In the genomic region with DNA sequence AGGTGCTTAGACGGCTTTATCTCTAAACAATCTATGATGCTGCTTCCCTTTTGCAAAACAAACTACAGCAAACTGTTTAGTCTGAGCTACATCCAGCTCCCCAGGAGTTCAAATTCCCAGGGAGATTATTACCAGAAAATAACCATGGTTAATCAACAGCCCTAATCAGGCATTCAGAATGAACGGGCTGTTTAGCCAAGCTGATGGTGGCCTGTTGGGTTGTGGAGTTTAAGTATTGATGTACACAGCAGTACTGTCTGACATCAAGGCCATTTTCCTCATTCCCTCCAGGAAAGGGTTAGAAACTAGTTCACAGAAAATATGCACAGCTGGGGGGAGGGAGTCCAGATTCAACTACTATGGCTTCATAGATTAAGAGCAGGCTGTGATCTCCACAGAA, we compare ENCODE assay signal across 21 mouse cellular contexts. TPM values are rescaled to one million over a fixed set of nuclear protein-coding genes. Genes with fewer than 3 reads are reported as not detected.
DNase-seq lines count a peak whose midpoint lies in the region; ATAC-seq and TF ChIP-seq lines count a peak whose summit lies in the region.
"Had no signal": no experiment of that assay in that cellular context is flagged by ENCODE, and none has a peak within 500 bp of the region (broad histone marks: within the 10 kb centered on the region; RNA-seq: fewer than 3 reads in every experiment).

No protein-coding gene starts in this region.

- WGBS in kidney, embryonic 14.5 days, result 61% methylated on average over 2 of the region's 2 CpGs
- 41% methylated on average over 2 of the region's 2 CpGs for WGBS in neural tube, embryonic 15.5 days
- 52% methylated on average over 2 of the region's 2 CpGs for WGBS in kidney, postnatal 0 days

- no peaks in the 10 kb centered on the region for H3K9me3 ChIP-seq in kidney, embryonic 14.5 days (ENCODE audit: control insufficient read depth, low read length)
- no peaks in the 10 kb centered on the region for H3K9me3 ChIP-seq in neural tube, embryonic 15.5 days (replicated peaks)
- no peaks in the 10 kb centered on the region for H3K9me3 ChIP-seq in kidney, postnatal 0 days (replicated peaks; ENCODE audit: low read length)
- H3K9me3 ChIP-seq: embryonic facial prominence, embryonic 12.5 days; heart, embryonic 12.5 days; hindbrain, embryonic 12.5 days had no signal

- H3K27ac ChIP-seq in kidney, embryonic 14.5 days (ENCODE audit: low read depth, low read length), result no peak overlapping the region
- H3K27ac ChIP-seq in neural tube, embryonic 15.5 days (replicated peaks), result no peak overlapping the region
- H3K27ac ChIP-seq in kidney, postnatal 0 days, result no peak overlapping the region
- H3K27ac ChIP-seq: embryonic facial prominence, embryonic 12.5 days; gastrocnemius, adult 2 months; hindbrain, embryonic 12.5 days had no signal

- H3K4me2 ChIP-seq in kidney, embryonic 14.5 days (replicated peaks; ENCODE audit: low read depth, low read length), result no peak overlapping the region
- H3K4me2 ChIP-seq in neural tube, embryonic 15.5 days, result no peak overlapping the region
- H3K4me2 ChIP-seq in kidney, postnatal 0 days (ENCODE audit: low read length), result no peak overlapping the region
- H3K4me2 ChIP-seq: embryonic facial prominence, embryonic 12.5 days; heart, embryonic 12.5 days; hindbrain, embryonic 12.5 days had no signal

- no peak overlapping the region for H3K9ac ChIP-seq in kidney, embryonic 14.5 days (ENCODE audit: low read depth, low read length)
- H3K9ac ChIP-seq in neural tube, embryonic 15.5 days (replicated peaks), result no peak overlapping the region
- H3K9ac ChIP-seq in kidney, postnatal 0 days (ENCODE audit: low read depth, low read length), result no peak overlapping the region
- H3K9ac ChIP-seq: embryonic facial prominence, embryonic 12.5 days; forebrain, postnatal 0 days; heart, embryonic 12.5 days; hindbrain, embryonic 12.5 days had no signal

- ATAC-seq in kidney, embryonic 14.5 days (ENCODE audit: low FRiP score, low TSS enrichment), result peak; percentile 32; the same call in 1 of the 2 replicates
- peak; percentile 38; the same call in 1 of the 2 replicates for ATAC-seq in neural tube, embryonic 15.5 days (ENCODE audit: low FRiP score)
- ATAC-seq in kidney, postnatal 0 days (replicated peaks; ENCODE audit: low FRiP score, low read depth), result 0 out of 2 replicates have a peak, but pooled peaks have one; percentile 13
- ATAC-seq: forebrain, postnatal 0 days had no signal

- H3K36me3 ChIP-seq in kidney, embryonic 14.5 days (ENCODE audit: control insufficient read depth, insufficient read depth, low read length), result no peaks in the 10 kb centered on the region
- H3K36me3 ChIP-seq in neural tube, embryonic 15.5 days, result no peaks in the 10 kb centered on the region
- H3K36me3 ChIP-seq in kidney, postnatal 0 days (ENCODE audit: insufficient read depth, low read length), result 0 out of 2 replicates have a peak, but pooled peaks cover 3% of the 10 kb centered on the region
- H3K36me3 ChIP-seq: embryonic facial prominence, embryonic 12.5 days; heart, embryonic 12.5 days; hindbrain, embryonic 12.5 days had no signal

- DNase-seq in kidney, adult 11 months, result peak; percentile 34
- no peak for DNase-seq in kidney, postnatal 14 days
- DNase-seq in kidney, postnatal 36 days, result no peak
- no peak for DNase-seq in neural tube, embryonic 10.5 days (ENCODE audit: extremely low spot score, low spot score)
- DNase-seq in kidney, postnatal 0 days (ENCODE audit: low spot score), result no peak
- no peak for DNase-seq in frontal cortex, postnatal 36 days (ENCODE audit: low spot score in 2 of 2)
- DNase-seq: adrenal gland, adult 8-10 months; adrenal gland, postnatal 36 days; cerebellum, adult 11 months; cerebellum, adult 9-10 months; cerebellum, postnatal 25 days; forebrain, postnatal 0 days; gastrocnemius, adult 2 months; gastrocnemius, postnatal 25 days had no signal

- H3K27me3 ChIP-seq in kidney, embryonic 14.5 days (ENCODE audit: control insufficient read depth, insufficient read depth, low read length), result no peaks in the 10 kb centered on the region
- no peaks in the 10 kb centered on the region for H3K27me3 ChIP-seq in neural tube, embryonic 15.5 days (replicated peaks)
- no peaks in the 10 kb centered on the region for H3K27me3 ChIP-seq in kidney, postnatal 0 days (ENCODE audit: insufficient read depth, low read length)
- H3K27me3 ChIP-seq: embryonic facial prominence, embryonic 12.5 days; heart, embryonic 12.5 days; hindbrain, embryonic 12.5 days had no signal

- no peak for TF ChIP-seq CTCF in kidney, postnatal 0 days (IDR thresholded peaks at IDR 0.05; ENCODE audit: low read depth)

- no peak overlapping the region for H3K4me3 ChIP-seq in kidney, embryonic 14.5 days (ENCODE audit: low read length)
- H3K4me3 ChIP-seq in neural tube, embryonic 15.5 days (replicated peaks), result no peak overlapping the region
- no peak overlapping the region for H3K4me3 ChIP-seq in kidney, postnatal 0 days (replicated peaks; ENCODE audit: low read depth, low read length)
- H3K4me3 ChIP-seq: embryonic facial prominence, embryonic 12.5 days; gastrocnemius, adult 2 months; heart, embryonic 12.5 days; hindbrain, embryonic 12.5 days had no signal

- peaks cover 4% of the 10 kb centered on the region; the same call in 1 of the 2 replicates for H3K4me1 ChIP-seq in kidney, embryonic 14.5 days (ENCODE audit: control insufficient read depth, insufficient read depth, low read length)
- H3K4me1 ChIP-seq in neural tube, embryonic 15.5 days, result no peaks in the 10 kb centered on the region
- no peaks in the 10 kb centered on the region for H3K4me1 ChIP-seq in kidney, postnatal 0 days (replicated peaks; ENCODE audit: insufficient read depth, low read length)
- H3K4me1 ChIP-seq: embryonic facial prominence, embryonic 12.5 days; heart, embryonic 12.5 days; hindbrain, embryonic 12.5 days had no signal

RNA-seq across cellular contexts. Expression of gene Pkhd1, which starts 12.4 kb away (rescaled TPM):
- 4.6 and 5.0 TPM in 2 replicates for polyA plus RNA-seq in kidney, embryonic 14.5 days (2014; fragmentation: Nextera tagmentation; extraction: Ambion mirVana)
- polyA plus RNA-seq in neural tube, embryonic 15.5 days (2015; fragmentation: Nextera tagmentation; extraction: Ambion mirVana), result 0.03 TPM in 1 of 2 replicates, not detected in the other
- polyA plus RNA-seq in kidney, postnatal 0 days (2015; fragmentation: Nextera tagmentation; extraction: Ambion mirVana), result 6.4 and 7.0 TPM in 2 replicates
- polyA plus RNA-seq: embryonic facial prominence, embryonic 12.5 days; forebrain, embryonic 11.5 days; heart, embryonic 12.5 days; heart, embryonic 16.5 days; hindbrain, embryonic 12.5 days had no signal
